Mouse (Mus musculus) forebrain, embryonic 10.5 days (tissue): ENCODE results near the gene Cobl. TPM values are rescaled to one million over a fixed set of nuclear protein-coding genes. Genes with fewer than 3 reads are reported as not detected.

Experiments used
- DNase-seq: peaks from one replicate; pipeline ENCODE4 v3.0.0-alpha.2; 2017; ENCODE audit warnings: low spot score; ENCODE audit errors: extremely low spot score
- H3K27ac ChIP-seq: fragments of 300-500 bp; sonication (generic); 2 replicates; pipeline ENCODE4 v1.5.1; 2016; ENCODE audit warnings: mild to moderate bottlenecking
- H3K27me3 ChIP-seq: fragments of 300-500 bp; sonication (generic); 2 replicates; pipeline ENCODE4 v1.6.1; 2016; ENCODE audit warnings: mild to moderate bottlenecking; ENCODE audit not compliant: poor library complexity, severe bottlenecking
- H3K36me3 ChIP-seq: fragments of 300-500 bp; sonication (generic); replicated peaks from 2 replicates; pipeline ENCODE4 v1.6.1; 2016; ENCODE audit warnings: mild to moderate bottlenecking, moderate library complexity
- H3K4me1 ChIP-seq: fragments of 300-500 bp; sonication (generic); 2 replicates; pipeline ENCODE4 v1.6.1; 2016
- H3K4me3 ChIP-seq: fragments of 300-500 bp; sonication (generic); 2 replicates; pipeline ENCODE4 v1.5.1; 2016; ENCODE audit warnings: mild to moderate bottlenecking, moderate library complexity
- H3K9me3 ChIP-seq: fragments of 300-500 bp; sonication (generic); 2 replicates; pipeline ENCODE4 v1.6.1; 2016; ENCODE audit warnings: mild to moderate bottlenecking, moderate library complexity
- WGBS: fragments of 180-500 bp; shearing (Covaris S2); methylation state at CpG from one replicate; pipeline ENCODE4 v1.1.7; 2016; 5-methylcytosine and 5-hydroxymethylcytosine counted together
- polyA plus RNA-seq: library from polyadenylated mRNA; unstranded; fragments of >200 nt; fragmentation: Nextera tagmentation; extraction: Ambion mirVana; gene quantifications from 2 replicates; pipeline ENCODE4 v1.2.1, GENCODE M21; 2016

The Cobl gene
- polyA plus RNA-seq, 1 experiment from 2014 or later, result 2.2 TPM

- WGBS, result 52% methylated on average over 3 of the region's 3 CpGs
- DNase-seq, result no peak
- Histone ChIP-seq H3K9me3 (no peaks in the 10 kb centered on the region), H3K4me1 (peaks cover 16% of the 10 kb centered on the region), H3K27me3 (no peaks in the 10 kb centered on the region), H3K4me3 (no peak overlapping the region), H3K27ac (no peak overlapping the region), H3K36me3 (no peaks in the 10 kb centered on the region)
Observed at GRCm38 (mm10) chr11:12435905-12436304, 28.9 kb downstream of the Cobl start.

DNA sequence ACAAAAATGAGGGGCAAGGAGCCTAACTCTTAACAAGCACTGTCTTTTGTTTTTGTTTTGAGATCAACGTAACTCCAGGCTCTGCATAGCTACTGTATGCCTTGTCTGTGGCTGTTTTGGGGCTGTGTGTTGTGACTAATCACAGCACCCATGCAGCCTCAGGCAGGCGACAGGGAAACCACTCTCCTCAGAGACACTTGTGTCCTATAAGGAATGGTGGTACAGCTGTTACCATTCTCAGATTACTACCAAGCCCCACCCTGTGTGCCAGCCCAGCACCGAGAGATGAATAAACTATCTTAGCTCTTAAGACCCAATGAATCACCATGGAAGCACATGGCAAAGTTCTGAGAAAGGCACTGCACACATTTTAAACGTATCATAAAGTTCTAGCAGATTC, 29.7 kb downstream of the Cobl start:
- no peak for DNase-seq
- Histone ChIP-seq H3K27me3 (no peaks in the 10 kb centered on the region), H3K36me3 (no peaks in the 10 kb centered on the region), H3K4me1 (peaks cover 25% of the 10 kb centered on the region), H3K4me3 (no peak overlapping the region), H3K27ac (no peak overlapping the region), H3K9me3 (no peaks in the 10 kb centered on the region)
- 71% methylated on average over 4 of the region's 4 CpGs for WGBS

- no peak for DNase-seq
- Histone ChIP-seq H3K4me3 (no peak overlapping the region), H3K27ac (no peak overlapping the region), H3K36me3 (no peaks in the 10 kb centered on the region), H3K9me3 (no peaks in the 10 kb centered on the region), H3K4me1 (peaks cover 29% of the 10 kb centered on the region), H3K27me3 (no peaks in the 10 kb centered on the region)
- WGBS, result 64% methylated on average over 4 of the region's 4 CpGs
Observed at GRCm38 (mm10) chr11:12434597-12434996, 30.2 kb downstream of the Cobl start.

- 82% methylated on average over 2 of the region's 2 CpGs for WGBS
- DNase-seq, result no peak
- H3K4me1 ChIP-seq, result peaks cover 31% of the 10 kb centered on the region
- no peaks in the 10 kb centered on the region for H3K9me3 ChIP-seq
- no peak overlapping the region for H3K4me3 ChIP-seq
- no peaks in the 10 kb centered on the region for H3K36me3 ChIP-seq
- no peak overlapping the region for H3K27ac ChIP-seq
- no peaks in the 10 kb centered on the region for H3K27me3 ChIP-seq
Observed at GRCm38 (mm10) chr11:12431911-12432310, 32.8 kb downstream of the Cobl start.

DNA sequence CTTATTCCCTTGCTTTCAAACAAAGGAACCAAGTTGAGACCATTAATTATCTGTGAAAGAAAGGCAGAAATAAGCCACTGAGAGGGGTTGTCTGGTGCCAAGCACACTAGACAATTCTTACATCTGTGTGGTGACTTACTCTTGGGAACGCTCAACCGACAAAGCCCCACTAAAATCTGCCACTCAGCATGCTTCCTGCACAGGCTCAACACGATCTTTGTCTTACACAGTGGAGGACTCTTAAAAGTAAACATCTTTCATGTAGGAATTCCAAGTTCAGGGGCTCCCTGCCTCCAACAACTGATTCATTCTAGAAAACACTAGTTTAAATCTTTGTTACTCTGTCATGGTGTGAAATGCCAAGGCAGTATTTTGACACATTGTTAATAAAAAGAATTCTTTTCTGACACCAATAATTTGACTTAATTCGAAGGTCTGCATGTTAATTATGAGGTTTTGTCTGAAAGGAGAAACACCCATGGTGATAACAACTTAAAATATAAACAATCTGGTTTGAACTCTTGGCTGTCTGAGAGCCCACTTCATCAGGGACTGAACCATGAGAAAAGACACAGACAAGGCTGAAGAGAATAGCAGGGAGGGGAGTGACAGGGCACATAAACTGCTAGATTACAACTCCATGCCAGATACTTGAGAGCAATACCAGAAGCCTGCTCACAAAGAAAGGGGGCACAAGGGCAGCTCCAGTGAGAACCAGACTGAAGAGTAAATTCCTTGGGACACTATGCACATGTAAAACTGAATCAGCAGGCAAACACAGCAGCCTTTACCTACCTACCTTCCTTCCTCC, 34.3 kb downstream of the Cobl start:
- Histone ChIP-seq H3K4me1 (peaks cover 23% of the 10 kb centered on the region), H3K27me3 (no peaks in the 10 kb centered on the region), H3K4me3 (no peak overlapping the region), H3K27ac (peak overlapping the region; percentile 30; the same call in 1 of the 2 replicates), H3K36me3 (no peaks in the 10 kb centered on the region), H3K9me3 (no peaks in the 10 kb centered on the region)
- WGBS, result 42% methylated on average over 4 of the region's 4 CpGs
- DNase-seq, result no peak

DNA sequence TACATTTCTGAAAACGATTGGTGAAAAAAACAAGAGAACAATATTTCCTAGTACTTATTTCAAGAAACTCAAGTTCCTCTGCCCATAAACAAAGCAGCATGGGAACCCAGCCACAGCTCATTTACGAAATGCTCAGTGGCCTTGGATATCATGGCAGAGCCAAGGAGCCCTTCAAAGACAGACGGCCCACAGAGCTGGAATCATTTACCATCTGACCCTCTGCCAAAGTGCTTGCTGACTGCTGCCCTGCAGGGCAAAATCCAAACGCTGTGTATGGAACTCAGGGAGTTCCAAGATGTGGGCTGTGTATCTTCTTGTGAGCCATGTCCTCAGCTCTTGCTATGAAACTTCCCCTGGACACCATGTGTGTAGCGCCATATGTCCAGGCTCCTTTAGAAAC, 38.0 kb downstream of the Cobl start:
- no peak for DNase-seq
- Histone ChIP-seq H3K36me3 (no peaks in the 10 kb centered on the region), H3K27ac (no peak overlapping the region), H3K4me3 (no peak overlapping the region), H3K4me1 (peaks cover 15% of the 10 kb centered on the region), H3K9me3 (no peaks in the 10 kb centered on the region), H3K27me3 (no peaks in the 10 kb centered on the region)
- 77% methylated on average over 5 of the region's 5 CpGs for WGBS

GRCm38 (mm10) chr11:12424205-12424604, 40.6 kb downstream of the Cobl start:
- DNase-seq, result no peak
- Histone ChIP-seq H3K36me3 (no peaks in the 10 kb centered on the region), H3K9me3 (no peaks in the 10 kb centered on the region), H3K4me1 (no peaks in the 10 kb centered on the region), H3K4me3 (no peak overlapping the region), H3K27me3 (no peaks in the 10 kb centered on the region), H3K27ac (no peak overlapping the region)
- 65% methylated on average over 2 of the region's 2 CpGs for WGBS

DNA sequence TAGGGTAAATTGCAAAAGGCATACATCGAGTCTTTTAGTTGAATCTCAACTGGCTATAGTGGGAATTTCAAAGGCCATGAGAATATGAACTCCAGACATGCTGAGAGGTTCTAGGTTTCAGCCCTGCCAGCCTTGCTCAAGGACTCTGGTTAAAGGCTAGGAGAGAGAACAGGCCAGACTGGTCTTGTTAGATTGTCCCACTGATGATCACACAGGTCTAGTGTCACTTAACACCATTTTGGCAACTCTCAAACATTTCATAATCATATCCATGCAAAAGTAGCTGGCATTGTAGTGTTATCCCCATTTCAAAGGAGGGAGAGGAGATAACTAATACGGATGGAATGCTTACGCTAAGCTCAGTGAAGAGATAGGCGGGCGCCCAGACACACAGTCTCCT, 43.6 kb downstream of the Cobl start:
- H3K4me1 ChIP-seq, result no peaks in the 10 kb centered on the region
- no peak overlapping the region for H3K27ac ChIP-seq
- no peak overlapping the region for H3K4me3 ChIP-seq
- no peaks in the 10 kb centered on the region for H3K27me3 ChIP-seq
- no peak for DNase-seq
- H3K36me3 ChIP-seq, result no peaks in the 10 kb centered on the region
- WGBS, result 90% methylated on average over 5 of the region's 5 CpGs
- H3K9me3 ChIP-seq, result no peaks in the 10 kb centered on the region

- Histone ChIP-seq H3K4me3 (no peak overlapping the region), H3K4me1 (peaks cover 9% of the 10 kb centered on the region), H3K27ac (no peak overlapping the region), H3K9me3 (no peaks in the 10 kb centered on the region), H3K27me3 (no peaks in the 10 kb centered on the region), H3K36me3 (no peaks in the 10 kb centered on the region)
- no peak for DNase-seq
- WGBS, result 91% methylated on average over 3 of the region's 3 CpGs
Observed at GRCm38 (mm10) chr11:12420146-12420545, 44.6 kb downstream of the Cobl start.

- no peaks in the 10 kb centered on the region for H3K27me3 ChIP-seq
- peaks cover 11% of the 10 kb centered on the region for H3K4me1 ChIP-seq
- 90% methylated on average over 7 of the region's 7 CpGs for WGBS
- no peaks in the 10 kb centered on the region for H3K9me3 ChIP-seq
- no peak overlapping the region for H3K4me3 ChIP-seq
- no peak overlapping the region for H3K27ac ChIP-seq
- no peak for DNase-seq
- no peaks in the 10 kb centered on the region for H3K36me3 ChIP-seq
Observed at GRCm38 (mm10) chr11:12416899-12417298, 47.9 kb downstream of the Cobl start.

- no peaks in the 10 kb centered on the region for H3K27me3 ChIP-seq
- no peak overlapping the region for H3K4me3 ChIP-seq
- no peaks in the 10 kb centered on the region for H3K9me3 ChIP-seq
- WGBS, result 55% methylated on average over 3 of the region's 3 CpGs
- peak overlapping the region; percentile 57; the same call in 1 of the 2 replicates for H3K27ac ChIP-seq
- H3K36me3 ChIP-seq, result no peaks in the 10 kb centered on the region
- H3K4me1 ChIP-seq, result peaks cover 11% of the 10 kb centered on the region
- DNase-seq, result peak; percentile 69
Observed at GRCm38 (mm10) chr11:12415329-12415728, 49.4 kb downstream of the Cobl start.

- WGBS, result 71% methylated on average over 1 of the region's 1 CpGs
- Histone ChIP-seq H3K36me3 (no peaks in the 10 kb centered on the region), H3K27ac (no peak overlapping the region), H3K9me3 (no peaks in the 10 kb centered on the region), H3K4me1 (peaks cover 11% of the 10 kb centered on the region), H3K4me3 (no peak overlapping the region), H3K27me3 (no peaks in the 10 kb centered on the region)
- no peak for DNase-seq
Observed at GRCm38 (mm10) chr11:12411950-12412349, 52.8 kb downstream of the Cobl start.

GRCm38 (mm10) chr11:12411075-12411807, 53.5 kb downstream of the Cobl start:
- Histone ChIP-seq H3K4me1 (peaks cover 11% of the 10 kb centered on the region), H3K4me3 (no peak overlapping the region), H3K9me3 (no peaks in the 10 kb centered on the region), H3K36me3 (no peaks in the 10 kb centered on the region), H3K27ac (no peak overlapping the region), H3K27me3 (no peaks in the 10 kb centered on the region)
- whole genome bisulfite sequencing, result 91% methylated on average over 4 of the region's 4 CpGs
- DNase-seq, result no peak
